Mouse (Mus musculus) cortical plate, adult 2 months (tissue): ENCODE data around the gene Whrn.

Experiments used
- CTCF ChIP-seq: fragments of 200-500 bp; IDR thresholded peaks from 2 replicates; pipeline ENCODE4 v1.5.1; 2011; ENCODE audit warnings: mild to moderate bottlenecking, control low read depth, low read length; ENCODE audit not compliant: insufficient read depth; ENCODE audit errors: extremely low read depth
- POLR2A ChIP-seq: fragments of 200-500 bp; IDR thresholded peaks from 2 replicates; pipeline ENCODE4 v1.6.1; 2011; ENCODE audit warnings: mild to moderate bottlenecking, low read length, control low read depth; ENCODE audit not compliant: insufficient read depth; ENCODE audit errors: extremely low read depth

DNA sequence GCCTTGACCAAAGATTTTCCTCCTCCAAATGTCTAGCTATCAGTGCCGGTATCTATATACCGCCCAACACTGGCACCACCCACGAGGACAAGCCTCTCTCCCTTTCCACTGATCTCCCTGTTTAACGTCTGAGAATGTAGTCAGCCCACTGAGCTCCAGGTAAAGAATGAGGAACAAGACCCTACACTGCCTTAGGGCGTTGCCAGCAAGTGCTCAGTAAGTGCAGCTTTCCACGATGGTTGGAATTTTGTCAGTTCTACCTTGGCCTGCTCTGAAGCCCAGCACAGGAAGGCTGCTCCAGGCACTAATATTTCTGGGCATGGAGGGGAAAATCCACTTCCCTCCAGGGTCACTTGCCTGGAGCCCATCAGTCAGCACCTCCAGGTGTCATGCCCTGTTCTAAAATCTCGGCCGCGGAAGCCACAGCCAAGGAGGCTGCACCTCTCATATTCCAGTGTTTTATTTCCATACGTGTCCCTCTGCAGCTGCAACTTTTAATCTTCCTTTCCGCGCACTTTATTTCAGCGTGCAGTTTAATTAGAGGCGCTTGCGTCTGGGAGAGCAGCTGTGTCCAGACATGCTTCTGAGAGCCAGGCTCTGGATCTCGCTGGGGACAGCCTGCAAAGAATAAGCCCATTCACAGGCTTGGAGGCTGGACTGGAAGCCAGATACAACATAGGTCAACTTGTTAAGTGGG, 58.5 kb downstream of the Whrn start:
- TF ChIP-seq CTCF: no peak
- TF ChIP-seq POLR2A: no peak
